Mouse (Mus musculus) ovary, postnatal 14 days (tissue): ENCODE measurements at regions not wholly inside any gene's neighbourhood (a gene's known extent, or its start where the extent isn't known, plus 50 kb on each side); places are given as distances from the start of the nearest gene placed in this dataset.

Experiments
- DNase-seq: peaks from one replicate; pipeline ENCODE4 v3.0.0; 2022; ENCODE audit warnings: low spot score

- DNase-seq, result no peak
Measured at GRCm38 (mm10) chr13:111978675-111979020, 169.9 kb upstream of the Map3k1 start.

DNA sequence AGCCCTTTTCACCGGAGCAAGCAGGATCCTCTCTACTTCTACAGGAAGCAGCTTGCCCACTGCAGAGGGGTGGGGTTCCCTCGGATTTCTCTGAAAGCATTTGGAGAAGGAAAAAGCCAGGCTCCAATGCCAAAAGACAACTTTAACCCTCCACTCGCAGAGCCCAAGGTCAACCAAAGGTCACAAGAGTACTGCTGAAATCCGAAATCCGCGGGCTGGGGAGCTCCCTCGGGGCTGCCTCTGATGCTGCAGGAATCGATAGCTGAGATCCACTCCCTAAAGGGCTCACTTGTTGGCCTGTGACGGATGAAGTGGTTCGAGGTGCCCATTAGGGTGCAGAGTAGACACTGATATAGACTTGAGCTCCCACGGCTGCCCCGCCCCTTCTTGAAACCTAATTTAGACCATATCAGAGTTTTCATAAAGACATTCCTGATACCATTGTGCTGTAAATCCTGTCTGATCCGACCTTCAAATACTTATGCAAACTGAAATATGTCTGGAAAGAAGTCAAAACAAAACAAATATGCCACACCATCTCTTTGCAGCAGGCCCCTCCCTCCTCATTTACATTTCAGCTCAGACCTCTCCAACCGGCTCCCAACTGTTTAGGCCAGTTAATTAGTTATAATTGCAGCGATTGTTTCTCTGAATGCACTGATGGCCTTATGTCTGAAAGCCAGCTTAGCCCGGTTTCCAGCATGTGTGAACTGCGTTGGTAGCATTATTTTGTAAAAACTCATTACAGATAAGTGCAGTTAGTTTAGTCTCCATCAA lies 170.8 kb upstream of the Map3k1 start:
- DNase-seq, result no peak

- DNase-seq, result no peak
Measured at GRCm38 (mm10) chr13:111980205-111980595, 171.4 kb upstream of the Map3k1 start.

GRCm38 (mm10) chr13:111981103-111981502 lies 172.3 kb upstream of the Map3k1 start:
- DNase-seq, result no peak

DNA sequence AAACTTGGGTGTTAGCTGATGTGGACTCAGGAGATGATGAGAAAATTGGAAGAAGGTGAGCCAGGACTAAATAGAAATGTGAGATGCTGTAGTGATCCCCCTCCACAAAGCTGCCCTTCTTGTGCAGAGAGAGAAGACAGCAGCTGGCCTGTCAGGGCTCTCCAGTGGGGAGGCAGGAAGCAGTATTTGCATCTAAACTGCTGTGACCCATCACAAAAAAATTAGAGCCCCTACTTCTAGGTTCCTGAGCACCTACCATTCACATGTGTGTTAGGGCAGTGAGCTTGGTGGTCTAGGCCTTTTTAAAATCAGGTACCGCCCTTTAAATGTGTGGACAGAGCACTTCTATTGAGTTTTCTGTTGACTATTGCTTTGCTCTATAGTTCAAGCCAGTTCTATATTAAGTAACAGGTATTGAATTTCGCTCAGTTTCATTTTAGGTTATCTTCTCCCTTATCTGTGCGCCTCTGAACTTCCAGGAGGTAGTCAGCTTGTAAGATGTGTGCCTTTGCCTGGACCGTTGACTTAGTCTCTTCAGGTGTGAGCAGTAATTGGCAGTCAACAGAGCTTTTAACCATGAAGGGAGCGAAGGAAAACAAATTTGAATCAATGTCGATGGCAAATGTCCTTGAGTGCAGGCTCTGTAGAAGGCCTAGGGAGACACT lies 174.1 kb upstream of the Map3k1 start:
- no peak for DNase-seq

- no peak for DNase-seq
Measured at GRCm38 (mm10) chr13:111984081-111984574, 175.3 kb upstream of the Map3k1 start.

DNA sequence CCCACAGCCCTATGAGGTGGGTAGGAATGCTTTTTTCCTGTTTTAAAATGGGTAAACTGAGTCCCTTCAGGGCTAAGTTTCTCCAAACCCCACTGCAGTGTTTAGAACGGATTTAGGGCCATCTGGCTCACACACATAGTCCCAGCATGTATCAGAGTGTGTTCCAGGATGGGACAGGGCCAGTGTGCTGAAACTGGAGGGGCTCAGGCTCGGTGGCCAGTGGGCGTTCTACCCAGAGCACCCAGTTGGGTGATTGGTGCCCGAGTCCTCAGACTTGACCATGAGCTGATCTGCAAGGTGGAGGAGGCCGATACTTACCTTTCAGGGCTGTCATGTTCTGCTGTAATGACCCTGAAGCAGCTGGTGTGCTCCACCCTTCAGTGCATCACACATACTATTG lies 176.6 kb upstream of the Map3k1 start:
- DNase-seq, result no peak

DNA sequence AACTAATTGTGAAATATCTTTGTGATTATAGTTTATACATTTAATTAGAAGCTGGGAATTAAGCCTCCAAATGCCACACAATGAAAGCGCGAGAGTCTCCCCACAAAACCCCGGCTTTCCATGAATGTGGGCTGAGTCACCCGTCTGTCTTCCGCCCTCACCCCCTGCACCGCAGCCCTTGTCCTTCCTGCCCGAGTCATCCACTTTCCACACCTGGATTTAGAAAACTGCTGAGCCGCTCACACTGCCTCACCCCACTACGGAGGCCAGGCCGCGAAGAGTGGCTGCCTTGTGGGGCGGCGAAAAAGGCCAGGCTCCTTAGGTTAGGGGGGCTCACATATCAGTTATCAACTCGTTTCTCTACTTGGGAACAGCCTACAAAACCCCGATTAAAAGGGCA lies 177.9 kb upstream of the Map3k1 start:
- no peak for DNase-seq

- DNase-seq, result no peak
Measured at GRCm38 (mm10) chr13:111987420-111987819, 178.6 kb upstream of the Map3k1 start.

DNA sequence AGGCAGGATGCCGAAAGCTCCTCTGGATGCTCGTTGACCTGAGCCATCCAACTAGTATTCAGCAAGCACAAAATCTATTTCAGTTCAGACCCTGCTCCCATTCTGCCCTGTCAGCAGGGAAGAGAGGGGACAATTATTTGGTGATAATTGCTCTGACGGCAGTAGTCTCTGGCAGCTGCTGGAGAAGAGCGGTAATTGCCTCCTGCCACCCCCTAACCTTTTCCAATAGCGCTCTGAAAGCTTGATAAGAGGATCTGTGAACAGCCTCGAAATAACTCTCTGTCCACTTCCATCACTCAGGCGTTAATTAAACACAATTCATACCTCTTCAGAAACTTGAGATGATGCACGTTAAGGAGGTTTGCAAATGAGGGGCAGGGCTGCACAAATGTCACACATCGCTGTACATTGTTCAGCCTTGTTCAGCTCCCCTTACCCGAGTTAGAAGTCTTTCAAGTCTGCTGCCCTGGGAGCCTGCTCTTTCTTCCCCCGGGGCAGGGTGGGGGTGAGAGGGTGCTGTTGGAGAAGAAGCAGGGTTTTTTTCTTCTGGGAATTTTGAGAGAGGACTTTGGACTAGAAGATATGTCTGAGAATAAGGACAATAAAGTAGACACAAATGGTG lies 182.2 kb upstream of the Map3k1 start:
- no peak for DNase-seq

DNA sequence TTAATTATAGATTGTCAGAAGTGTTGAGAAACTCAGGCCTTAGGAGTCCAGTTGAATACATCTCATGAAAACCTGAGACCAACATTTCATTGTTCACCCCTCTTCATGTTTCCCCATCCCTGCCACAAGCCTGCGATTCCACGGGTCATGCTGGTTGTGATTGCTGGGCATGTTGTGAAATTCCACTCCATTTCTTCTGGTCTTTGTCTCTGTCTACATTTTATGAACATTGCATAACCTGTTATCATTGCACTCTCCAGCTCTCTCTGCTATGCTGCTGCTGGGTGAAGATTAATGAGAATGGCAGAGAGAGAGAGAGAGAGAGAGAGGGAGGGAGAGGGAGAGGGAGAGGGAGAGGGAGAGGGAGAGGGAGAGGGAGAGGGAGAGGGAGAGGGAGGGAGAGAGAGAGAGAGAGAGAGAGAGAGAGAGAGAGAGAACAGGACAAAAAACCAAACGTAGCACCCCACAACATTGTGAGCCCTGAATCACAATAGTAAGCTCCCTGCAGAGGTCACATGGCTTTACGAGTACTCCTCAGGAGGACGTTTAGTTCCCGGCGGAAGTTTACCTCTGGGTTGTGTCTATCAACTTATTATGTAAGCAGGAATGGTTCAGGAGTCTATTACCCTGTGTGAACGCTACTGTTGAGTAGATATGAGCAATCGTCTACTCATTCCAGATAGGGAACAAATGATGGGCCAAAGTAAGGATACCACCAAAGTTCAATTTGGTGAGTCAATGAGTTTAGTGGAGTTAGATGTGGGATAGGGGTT lies 183.5 kb upstream of the Map3k1 start:
- no peak for DNase-seq

- no peak for DNase-seq
Measured at GRCm38 (mm10) chr13:111994862-111995490, 186.2 kb upstream of the Map3k1 start.

DNA sequence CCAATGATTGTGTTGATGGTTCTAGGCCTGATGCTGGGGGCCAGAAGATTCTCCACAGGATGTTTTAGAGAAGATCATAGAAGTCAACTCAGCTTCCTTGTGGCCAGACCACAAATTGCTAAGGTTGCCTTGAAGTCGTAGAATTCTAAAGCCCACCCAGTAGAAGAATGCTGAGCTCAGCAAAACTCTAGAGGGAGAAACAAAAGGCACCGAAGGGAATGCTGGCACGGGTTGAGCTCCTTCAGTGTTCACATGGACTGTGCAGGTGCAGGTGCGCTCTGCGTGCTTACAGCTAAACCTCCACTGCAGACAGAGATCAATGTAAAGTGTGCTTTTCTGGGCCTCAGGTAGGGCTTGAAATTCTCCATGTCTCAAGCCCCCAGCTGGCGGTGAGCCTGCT lies 186.9 kb upstream of the Map3k1 start:
- no peak for DNase-seq

- DNase-seq, result peak; percentile 34
Measured at GRCm38 (mm10) chr13:111996910-111997309, 188.1 kb upstream of the Map3k1 start.

DNA sequence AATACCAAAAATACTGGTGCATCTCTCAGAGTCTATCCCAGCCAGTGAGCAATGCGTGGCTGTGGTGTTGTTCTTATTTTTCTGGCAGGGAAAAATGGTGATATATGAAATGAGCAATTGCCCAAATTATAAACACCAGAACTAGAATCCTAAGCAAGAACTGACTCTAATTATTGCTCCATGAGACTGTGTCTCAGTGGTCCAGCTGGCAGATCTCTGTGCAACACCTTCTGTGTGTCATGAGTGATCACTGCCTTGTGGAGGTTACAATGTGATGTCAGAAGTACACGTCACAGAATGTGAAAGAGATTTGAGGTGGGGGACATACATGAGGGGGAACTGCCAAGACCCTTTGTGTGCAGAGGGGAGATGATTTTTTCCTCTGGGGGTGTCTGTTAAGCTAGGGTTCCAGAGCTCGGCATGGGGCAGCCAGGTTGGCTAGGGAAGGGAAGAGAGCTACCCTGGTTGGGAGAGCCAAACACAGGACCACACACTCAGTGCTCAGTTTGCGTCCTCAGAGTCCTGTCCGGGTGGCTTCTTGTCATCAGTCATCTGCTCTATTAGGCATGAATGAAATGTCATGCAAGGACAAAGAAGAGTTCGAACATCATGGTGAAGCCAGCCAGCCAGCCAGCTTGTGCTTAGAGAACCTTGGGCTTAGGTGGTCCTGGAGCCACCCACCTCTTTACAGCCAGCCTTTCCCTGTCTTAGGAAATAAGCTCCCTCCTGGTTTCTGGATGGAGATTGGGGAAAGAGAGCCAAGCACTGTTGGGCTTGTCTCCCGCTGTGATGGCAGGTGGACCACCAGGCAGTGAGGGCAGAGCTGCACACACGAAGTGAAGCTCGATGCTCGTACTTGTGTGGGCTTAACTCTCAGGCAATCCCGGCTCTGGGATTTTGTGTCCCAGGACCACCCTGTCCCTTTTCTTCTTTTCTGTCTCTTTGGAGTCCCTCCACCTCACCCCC lies 189.5 kb upstream of the Map3k1 start:
- no peak for DNase-seq

- DNase-seq, result no peak
Measured at GRCm38 (mm10) chr13:111999647-112000292, 191.0 kb upstream of the Map3k1 start.

DNA sequence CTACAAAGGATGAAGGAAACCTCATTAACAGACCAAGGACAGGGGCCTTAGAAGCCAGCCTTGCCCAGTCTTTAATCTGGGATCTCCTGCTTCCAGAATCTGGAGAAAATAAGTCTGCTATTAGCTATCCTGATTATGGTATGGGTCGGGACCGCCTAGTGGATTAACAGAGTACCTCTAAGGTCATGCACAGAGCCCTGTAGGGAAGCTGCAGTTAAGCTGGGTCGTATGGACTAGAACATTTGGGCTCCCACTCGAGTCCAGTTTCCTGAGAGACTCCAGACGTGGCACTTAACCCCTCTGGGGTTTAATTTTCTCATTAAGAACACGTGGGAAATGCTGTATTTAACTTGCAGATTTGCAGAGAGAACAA lies 191.5 kb upstream of the Map3k1 start:
- DNase-seq, result no peak

DNA sequence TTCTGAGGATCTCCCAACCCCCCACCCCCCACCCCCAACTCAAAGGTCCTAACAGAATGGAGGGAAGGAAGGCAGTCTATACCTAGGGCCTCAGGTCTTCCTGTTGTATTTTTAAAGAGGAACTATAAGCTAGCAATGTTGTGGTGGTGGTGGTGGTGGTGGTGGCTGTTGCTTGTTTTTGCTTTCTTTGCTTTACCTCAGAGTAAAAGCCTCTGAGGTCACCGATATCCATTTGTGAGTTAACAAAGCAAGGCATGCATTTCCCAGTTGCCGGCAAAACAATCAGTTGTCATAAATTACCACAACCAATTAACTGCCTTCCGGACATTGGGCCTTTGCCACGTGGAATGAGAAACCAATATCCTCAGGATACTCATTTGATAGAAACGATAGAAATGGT lies 191.9 kb upstream of the Map3k1 start:
- no peak for DNase-seq

GRCm38 (mm10) chr13:112001155-112002025 lies 192.6 kb upstream of the Map3k1 start:
- no peak for DNase-seq
